Mouse (Mus musculus) cerebellum, adult 2 months (tissue): Measurements from ENCODE around the gene Clic5.

Experiments
- CTCF ChIP-seq: fragments of 200-500 bp; IDR thresholded peaks from 2 replicates; pipeline ENCODE4 v1.5.1; 2011; ENCODE audit warnings: low read depth, mild to moderate bottlenecking, control low read depth, low read length, moderate library complexity, borderline replicate concordance; ENCODE audit not compliant: insufficient read depth
- POLR2A ChIP-seq: fragments of 200-500 bp; IDR thresholded peaks from 2 replicates; pipeline ENCODE4 v1.6.1; 2011; ENCODE audit warnings: low read length, control low read depth, borderline replicate concordance; ENCODE audit not compliant: insufficient read depth

- TF ChIP-seq POLR2A, result no peak
- no peak for TF ChIP-seq CTCF
Observed at GRCm38 (mm10) chr17:44148109-44148846, 40.1 kb upstream of the Clic5 start.
